Mouse (Mus musculus): ENCODE measurements around the gene Dscaml1.

GRCm38 (mm10) chr9:45572787-45573492 lies 146.5 kb downstream of the Dscaml1 start:
- no peak for TF ChIP-seq CTCF (IDR thresholded peaks at IDR 0.05; ENCODE audit: control insufficient read depth, insufficient read depth, low read length)
- TF ChIP-seq POLR2A (IDR thresholded peaks at IDR 0.05; ENCODE audit: borderline replicate concordance, control insufficient read depth, low read depth, low read length), result no peak
